Mouse (Mus musculus) heart, adult 2 months (tissue): ENCODE results near the gene Mogs. TPM values are rescaled to one million over a fixed set of nuclear protein-coding genes. Genes with fewer than 3 reads are reported as not detected.

ENCODE experiments used
- DNase-seq, 2 experiments: peaks; one replicate each; pipeline ENCODE4 v3.0.0; 2021
- H3K27ac ChIP-seq: fragments of 200-600 bp; 2 replicates; pipeline ENCODE4 v1.8.1; 2022
- H3K27me3 ChIP-seq: fragments of 200-500 bp; 2 replicates; pipeline ENCODE4 v1.6.1; 2012; ENCODE audit warnings: mild to moderate bottlenecking, low read length, inconsistent platforms, mixed read lengths; ENCODE audit not compliant: control insufficient read depth, insufficient read depth
- H3K36me3 ChIP-seq: fragments of 200-500 bp; 2 replicates; pipeline ENCODE4 v1.6.1; 2012; ENCODE audit warnings: low read length, inconsistent platforms; ENCODE audit not compliant: control insufficient read depth, insufficient read depth
- H3K4me1 ChIP-seq: fragments of 200-500 bp; 2 replicates; pipeline ENCODE4 v1.6.1; 2011; ENCODE audit warnings: low read length; ENCODE audit not compliant: control insufficient read depth, insufficient read depth
- H3K4me3 ChIP-seq: fragments of 200-600 bp; 2 replicates; pipeline ENCODE4 v1.8.1; 2022
- H3K79me2 ChIP-seq: fragments of 200-500 bp; replicated peaks from 2 replicates; pipeline ENCODE4 v1.6.1; 2012; ENCODE audit warnings: mild to moderate bottlenecking, inconsistent platforms, low read length, moderate library complexity, mixed read lengths; ENCODE audit not compliant: control insufficient read depth, insufficient read depth
- H3K9ac ChIP-seq: fragments of 200-500 bp; 2 replicates; pipeline ENCODE4 v1.6.1; 2012; ENCODE audit warnings: low read depth, mild to moderate bottlenecking, control low read depth, inconsistent platforms, low read length, mixed read lengths
- CTCF ChIP-seq: fragments of 200-600 bp; IDR thresholded peaks from 2 replicates; pipeline ENCODE4 v1.8.1; 2022; ENCODE audit warnings: antibody characterized with exemption, mild to moderate bottlenecking, moderate library complexity
- EP300 ChIP-seq: fragments of 200-500 bp; IDR thresholded peaks from 2 replicates; pipeline ENCODE4 v1.6.1; 2011; ENCODE audit warnings: low read depth, low read length, control low read depth; ENCODE audit not compliant: insufficient read depth
- POLR2A ChIP-seq: fragments of 200-500 bp; IDR thresholded peaks from 2 replicates; pipeline ENCODE4 v1.6.1; 2011; ENCODE audit warnings: mild to moderate bottlenecking, low read depth, low read length, control low read depth; ENCODE audit not compliant: insufficient read depth
- WGBS: fragments of 180-500 bp; shearing (Covaris S2); methylation state at CpG from one replicate; pipeline ENCODE4 v1.1.7; 2018; 5-methylcytosine and 5-hydroxymethylcytosine counted together
- intact Hi-C: fragments of 180-260 bp; cut with DNase I; formaldehyde crosslinking; loops from one replicate; pipeline ENCODE4 v1.15.1; 2025
- polyA plus RNA-seq: library from polyadenylated mRNA; depleted of rRNA; stranded (reverse); fragments of >200 nt; gene quantifications from 2 replicates; pipeline ENCODE4 v1.2.3, GENCODE M21; 2012
- total RNA-seq, 2 experiments: library from RNA; stranded (reverse); gene quantifications; 2 replicates each; pipeline ENCODE4 v1.2.3; 2021

Gene Mogs
- total and polyA plus RNA-seq, 3 experiments: 7.2 to 13.9 (median 9.9) TPM

- Histone ChIP-seq H3K27ac (no peak overlapping the region), H3K27me3 (no peaks in the 10 kb centered on the region), H3K4me1 (peaks cover 7% of the 10 kb centered on the region), H3K36me3 (no peaks in the 10 kb centered on the region), H3K9ac (no peak overlapping the region), H3K79me2 (no peaks in the 10 kb centered on the region), H3K4me3 (no peak overlapping the region)
- 77% methylated on average over 14 of the region's 14 CpGs for WGBS
- TF ChIP-seq POLR2A (no peak), EP300 (no peak), CTCF (no peak)
- no peak for DNase-seq
- intact Hi-C loops: no loop called here
Measured at GRCm38 (mm10) chr6:83118825-83119733, 3.8 kb downstream of the Mogs start.

- Histone ChIP-seq H3K79me2 (no peaks in the 10 kb centered on the region), H3K4me1 (peaks cover 7% of the 10 kb centered on the region), H3K36me3 (no peaks in the 10 kb centered on the region), H3K27ac (no peak overlapping the region), H3K9ac (no peak overlapping the region), H3K27me3 (no peaks in the 10 kb centered on the region), H3K4me3 (no peak overlapping the region)
- TF ChIP-seq EP300 (no peak), CTCF (no peak), POLR2A (no peak)
- WGBS: 69% methylated on average over 7 of the region's 7 CpGs
- intact Hi-C loops: loop anchor here (5.0 kb wide), 1 partner anchor 208 kb away; the partner anchor contains the start of genes Mob1a and Mthfd2
- no peak for DNase-seq
Measured at GRCm38 (mm10) chr6:83119734-83120051, 4.4 kb downstream of the Mogs start.

GRCm38 (mm10) chr6:83120930-83121862 lies 5.9 kb downstream of the Mogs start, which contains the start of gene Wbp1:
Wbp1 (minus strand) TSS chr6:83121559.
- intact Hi-C loops: loop anchor here (5.0 kb wide), 1 partner anchor 206 kb away; the partner anchor contains the start of genes Mob1a and Mthfd2
- WGBS: under 1% methylated on average over 38 of the region's 38 CpGs
- H3K79me2 ChIP-seq: no peaks in the 10 kb centered on the region
- DNase-seq: peak; percentile 88 to 97
- H3K36me3 ChIP-seq: no peaks in the 10 kb centered on the region
- H3K27ac ChIP-seq: peak within 1 kb of the TSS; percentile 72
- no peaks in the 10 kb centered on the region for H3K27me3 ChIP-seq
- TF ChIP-seq CTCF (peak; percentile 25), POLR2A (peak; percentile 57), EP300 (peak; percentile 64)
- H3K4me3 ChIP-seq: peak within 1 kb of the TSS; percentile 74
- H3K9ac ChIP-seq: peak within 1 kb of the TSS; percentile 93
- peaks cover 3% of the 10 kb centered on the region for H3K4me1 ChIP-seq

GRCm38 (mm10) chr6:83121863-83122710 lies 6.8 kb downstream of the Mogs start:
- H3K27ac ChIP-seq: peak overlapping the region; percentile 60

GRCm38 (mm10) chr6:83122961-83123360 lies 7.7 kb downstream of the Mogs start:
- no peak overlapping the region for H3K4me3 ChIP-seq
- DNase-seq: no peak
- 87% methylated on average over 5 of the region's 5 CpGs for WGBS
- H3K27ac ChIP-seq: no peak overlapping the region
- TF ChIP-seq EP300 (no peak), CTCF (no peak), POLR2A (no peak)
- no peaks in the 10 kb centered on the region for H3K79me2 ChIP-seq
- intact Hi-C loops: loop anchor here (5.0 kb wide), 1 partner anchor 204 kb away; the partner anchor contains the start of genes Mob1a and Mthfd2
- H3K36me3 ChIP-seq: no peaks in the 10 kb centered on the region
- H3K9ac ChIP-seq: no peak overlapping the region
- peaks cover 3% of the 10 kb centered on the region for H3K4me1 ChIP-seq
- H3K27me3 ChIP-seq: no peaks in the 10 kb centered on the region

More at GRCm38 (mm10) chr6:83121863-83122710, 6.8 kb downstream of the Mogs start:
- DNase-seq: no peak
- no peak for TF ChIP-seq POLR2A
- TF ChIP-seq CTCF: no peak
- no peak for TF ChIP-seq EP300
- Histone ChIP-seq H3K4me3 (peak overlapping the region; percentile 74), H3K36me3 (no peaks in the 10 kb centered on the region), H3K4me1 (peaks cover 3% of the 10 kb centered on the region), H3K27me3 (no peaks in the 10 kb centered on the region), H3K9ac (peak overlapping the region; percentile 80), H3K79me2 (no peaks in the 10 kb centered on the region)
- intact Hi-C loops: loop anchor here (5.0 kb wide), 1 partner anchor 205 kb away; the partner anchor contains the start of genes Mob1a and Mthfd2
- 3% methylated on average over 49 of the region's 52 CpGs for WGBS
